Mouse (Mus musculus) gastrocnemius, postnatal 25 days (tissue): ENCODE measurements at regions not wholly inside any gene's neighbourhood (a gene's known extent, or its start where the extent isn't known, plus 50 kb on each side); places are given as distances from the start of the nearest gene placed in this dataset.
"Not testable (repeated sequence)": the region's sequence is repeated elsewhere in the genome, so short reads cannot be mapped to it uniquely, and the experiment has no call there.

Experiments
- DNase-seq: peaks from one replicate; pipeline ENCODE4 v3.0.0; 2022

DNA sequence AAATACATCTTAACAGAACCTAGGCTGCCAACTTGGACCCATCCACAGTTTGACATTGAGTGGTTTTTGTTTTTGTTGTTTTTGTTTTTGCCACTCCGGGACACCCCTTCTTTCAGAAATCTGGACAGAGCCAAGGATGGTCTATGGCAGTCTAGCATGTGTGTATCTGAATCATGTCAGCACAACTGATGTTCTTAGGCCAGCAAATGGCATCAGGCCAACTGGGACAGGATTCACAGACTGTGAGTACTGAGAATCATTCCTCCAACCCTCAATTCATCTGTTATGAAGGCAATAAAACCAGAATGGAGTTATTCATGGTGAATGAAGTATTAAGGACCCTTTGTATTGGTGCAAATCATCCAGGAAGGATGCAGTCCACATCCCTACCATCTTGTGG lies 1372.5 kb upstream of the Rag2 start:
- no peak for DNase-seq

DNA sequence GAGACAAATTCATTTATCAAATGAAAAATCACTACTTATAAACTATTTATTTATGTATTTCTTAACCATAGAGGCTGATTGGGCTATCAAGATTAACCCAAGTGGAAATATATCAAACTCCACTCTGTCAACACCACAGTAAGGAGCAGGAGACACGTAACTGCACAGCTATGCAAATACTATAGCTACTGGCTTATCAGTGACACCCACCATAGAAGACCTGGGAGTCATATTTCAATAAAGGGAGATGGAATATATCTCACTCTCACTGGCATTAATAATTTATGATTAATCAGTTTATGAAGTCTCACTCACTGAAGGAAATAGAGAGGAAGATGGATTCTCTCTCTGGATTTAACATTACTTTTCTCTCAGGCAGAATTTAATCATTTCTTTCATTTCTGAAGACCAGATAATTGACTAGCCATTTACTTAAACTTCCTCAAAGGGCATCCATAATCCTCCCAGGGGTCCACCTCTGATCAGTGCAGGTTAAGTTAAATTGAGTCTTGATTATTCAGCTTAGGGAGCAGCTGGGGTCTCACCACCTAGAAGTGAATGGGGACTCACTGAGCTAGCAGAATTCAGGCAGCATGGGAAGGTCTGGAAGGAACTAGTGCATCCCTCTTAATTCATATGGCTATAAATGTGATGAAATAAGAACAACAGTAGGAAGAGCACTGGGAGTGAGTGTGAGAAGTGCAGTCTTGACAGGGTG lies 1365.2 kb upstream of the Rag2 start:
- DNase-seq = no peak

DNA sequence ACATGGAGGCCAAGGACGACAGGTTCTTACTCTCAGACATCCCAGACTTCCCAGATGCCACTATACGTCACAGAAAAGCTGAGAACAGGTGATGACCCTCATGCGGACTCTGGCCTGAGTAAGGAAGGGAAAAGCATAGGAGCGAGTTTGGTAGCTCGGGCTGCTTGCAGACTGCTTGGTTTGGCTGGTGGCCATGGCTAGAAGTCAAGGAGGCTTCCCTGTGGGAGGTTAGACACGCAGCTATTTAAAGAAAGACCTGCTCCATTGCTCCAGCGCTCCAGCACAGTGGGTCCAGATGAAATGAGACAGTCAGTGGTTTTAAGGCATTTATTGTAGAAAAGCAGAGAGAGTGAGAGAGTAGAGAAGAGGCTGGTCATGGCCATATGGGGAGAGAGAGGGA lies 1318.0 kb upstream of the Rag2 start:
- no peak for DNase-seq

DNA sequence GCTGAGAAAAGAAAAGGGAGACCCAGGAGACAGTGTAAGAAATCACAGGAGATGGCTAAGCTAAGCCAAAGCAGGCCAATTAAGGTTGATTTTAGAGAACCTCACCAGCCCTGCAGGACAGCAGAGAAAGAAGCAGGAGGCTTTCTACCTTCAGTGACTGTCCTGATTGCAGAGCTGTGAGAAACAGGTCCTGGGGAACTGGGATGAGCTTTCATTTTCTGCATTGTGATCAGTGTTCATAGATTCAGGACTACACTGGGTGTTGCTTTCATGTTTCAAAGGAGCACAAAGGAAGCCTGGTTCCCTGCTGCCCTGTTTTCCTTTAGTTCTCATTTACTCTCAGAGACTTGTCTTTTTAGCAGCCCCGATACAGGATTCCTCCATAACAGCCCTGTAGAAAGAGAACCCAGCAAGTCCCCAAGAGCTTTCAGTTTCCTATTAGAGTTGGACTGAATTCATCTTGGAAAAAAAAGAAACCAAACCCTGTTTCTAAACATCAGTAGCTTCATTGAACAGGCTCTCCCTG lies 1311.7 kb upstream of the Rag2 start:
- DNase-seq = no peak

GRCm38 (mm10) chr2:100320461-100320860 lies 1304.1 kb upstream of the Rag2 start:
- peak; percentile 5 for DNase-seq

GRCm38 (mm10) chr2:100340713-100341112 lies 1283.8 kb upstream of the Rag2 start:
- DNase-seq = no peak

GRCm38 (mm10) chr2:100344921-100345425 lies 1279.5 kb upstream of the Rag2 start:
- no peak for DNase-seq

GRCm38 (mm10) chr2:100365616-100366015 lies 1258.9 kb upstream of the Rag2 start:
- DNase-seq = not testable (repeated sequence)

DNA sequence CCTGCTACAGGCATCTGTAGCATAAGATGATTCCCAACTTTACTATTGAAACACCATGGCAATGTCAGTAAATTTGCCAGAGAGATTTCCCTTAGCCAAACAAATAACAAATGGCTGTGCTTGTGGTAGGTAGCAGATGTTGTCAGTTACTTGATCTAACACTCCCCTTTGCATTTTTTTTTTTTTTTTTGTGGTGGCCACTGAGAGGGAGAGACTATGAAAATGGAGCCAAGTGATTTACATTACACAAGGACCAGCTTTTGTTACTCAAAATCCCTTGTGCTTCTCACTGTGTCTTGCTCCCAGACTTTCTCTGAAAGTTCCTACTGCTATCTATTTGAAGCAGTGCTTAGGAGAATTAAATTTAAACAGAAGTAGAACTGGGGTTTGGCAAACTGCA lies 1224.7 kb upstream of the Rag2 start:
- no peak for DNase-seq

DNA sequence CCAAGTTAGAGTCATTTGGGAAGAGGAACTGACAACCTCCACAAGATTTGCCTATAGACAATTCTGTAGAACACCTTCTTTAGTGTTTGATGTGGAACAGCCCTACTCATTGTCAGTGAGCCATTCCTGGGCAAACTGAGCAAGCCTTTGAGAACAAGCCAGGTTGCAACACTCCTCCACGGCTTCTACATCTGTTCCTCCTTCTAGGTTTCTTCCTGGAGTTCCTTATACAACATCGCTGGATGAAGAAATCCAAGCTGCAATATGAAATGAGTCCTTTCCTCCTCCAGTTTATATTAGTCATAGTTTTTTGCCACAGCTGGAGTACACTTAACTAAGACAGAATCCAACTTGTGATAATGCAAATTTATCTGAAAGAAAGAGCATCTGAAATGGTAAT lies 1197.9 kb upstream of the Rag2 start:
- no peak for DNase-seq

DNA sequence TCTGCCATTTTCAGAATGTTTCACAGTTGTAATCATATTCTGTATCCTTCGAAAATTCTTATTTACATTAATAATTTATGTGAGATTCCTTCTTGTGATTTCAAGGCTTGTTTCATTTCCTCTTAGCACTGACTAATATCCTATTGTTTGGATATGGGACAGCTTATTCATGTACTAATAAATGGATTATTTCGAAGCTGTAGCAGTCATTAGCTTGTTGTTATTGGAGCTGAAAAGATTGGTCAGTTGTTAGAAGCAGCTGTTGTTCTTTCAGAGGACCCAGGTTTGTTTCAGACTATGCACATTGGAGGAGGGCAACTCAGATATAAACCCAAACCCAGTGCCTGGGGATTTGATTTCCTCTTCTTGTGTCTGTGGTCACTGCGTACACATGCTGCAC lies 1189.5 kb upstream of the Rag2 start:
- DNase-seq = no peak

DNA sequence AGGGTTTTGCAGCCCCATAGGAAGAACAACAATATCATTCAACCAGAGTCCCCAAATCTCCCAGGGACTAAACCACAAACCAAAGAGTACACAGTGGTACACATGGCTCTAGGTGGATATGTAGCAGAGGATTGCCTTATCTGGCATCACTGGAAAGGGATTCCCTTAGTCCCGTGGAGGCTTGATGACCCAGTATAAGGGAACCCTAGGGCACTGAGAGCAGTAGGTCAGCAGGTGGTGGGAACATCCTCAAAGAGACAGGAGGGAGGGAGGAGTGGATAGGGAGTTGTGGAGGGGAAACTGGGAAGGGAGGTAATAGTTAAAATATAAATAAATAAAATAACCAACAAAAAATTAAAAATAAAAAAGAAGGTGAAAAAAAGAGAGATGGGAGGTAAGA lies 1178.7 kb upstream of the Rag2 start:
- DNase-seq = no peak

DNA sequence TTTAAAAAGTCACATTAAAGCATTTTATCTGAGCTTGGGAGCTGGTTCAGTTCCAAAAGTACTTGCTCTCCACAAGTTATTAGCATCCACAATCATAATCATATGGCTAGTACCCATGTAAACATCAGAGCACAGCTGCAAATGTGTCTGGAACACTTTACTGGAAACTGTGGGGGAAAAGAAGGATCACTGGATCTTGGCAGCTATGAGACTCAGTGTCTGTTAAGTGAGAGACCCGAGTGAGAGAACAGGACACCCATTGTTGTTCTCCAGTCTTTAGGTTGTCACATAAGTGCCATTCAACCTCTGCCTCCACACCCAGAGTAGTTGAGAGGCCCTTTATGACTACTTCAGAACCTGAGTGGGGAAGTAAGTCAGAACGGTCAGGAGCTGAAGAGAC lies 1178.2 kb upstream of the Rag2 start:
- DNase-seq = no peak

- DNase-seq = not testable (repeated sequence)
These were observed 1164.9 kb upstream of the Rag2 start for GRCm38 (mm10) chr2:100459641-100460040.

- DNase-seq = not testable (repeated sequence)
These were observed 1138.3 kb upstream of the Rag2 start for GRCm38 (mm10) chr2:100486229-100486628.

DNA sequence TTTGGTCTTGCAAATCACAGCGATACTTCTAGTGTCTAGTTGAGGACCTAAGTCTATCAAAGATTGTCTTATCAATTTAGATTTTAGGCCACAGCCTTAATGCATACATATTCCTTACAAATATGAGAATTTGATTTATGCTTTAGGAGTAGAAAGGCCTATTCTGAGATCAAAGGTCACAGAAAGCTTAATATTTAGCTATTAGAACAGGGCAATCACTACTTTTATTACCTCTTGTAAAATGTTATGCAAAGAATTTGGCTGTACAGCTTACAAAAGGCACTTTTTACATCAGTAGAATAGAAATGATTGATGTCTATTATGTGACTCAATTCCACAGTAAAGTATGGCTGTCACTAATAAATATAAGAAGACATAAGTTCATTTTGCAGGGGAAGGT lies 1119.4 kb upstream of the Rag2 start:
- not testable (repeated sequence) for DNase-seq
